Mouse (Mus musculus) E14TG2a.4 (cell line): ENCODE measurements at regions not wholly inside any gene's neighbourhood (a gene's known extent, or its start where the extent isn't known, plus 50 kb on each side); places are given as distances from the start of the nearest gene placed in this dataset.

Source experiments
- CTCF ChIP-seq: conservative IDR thresholded peaks from 2 replicates; pipeline ENCODE4 v1.5.1; 2014; ENCODE audit warnings: low read length
- NANOG ChIP-seq: IDR thresholded peaks from 2 replicates; pipeline ENCODE4 v1.6.1; 2014; ENCODE audit warnings: borderline replicate concordance, low read length, mixed read lengths

DNA sequence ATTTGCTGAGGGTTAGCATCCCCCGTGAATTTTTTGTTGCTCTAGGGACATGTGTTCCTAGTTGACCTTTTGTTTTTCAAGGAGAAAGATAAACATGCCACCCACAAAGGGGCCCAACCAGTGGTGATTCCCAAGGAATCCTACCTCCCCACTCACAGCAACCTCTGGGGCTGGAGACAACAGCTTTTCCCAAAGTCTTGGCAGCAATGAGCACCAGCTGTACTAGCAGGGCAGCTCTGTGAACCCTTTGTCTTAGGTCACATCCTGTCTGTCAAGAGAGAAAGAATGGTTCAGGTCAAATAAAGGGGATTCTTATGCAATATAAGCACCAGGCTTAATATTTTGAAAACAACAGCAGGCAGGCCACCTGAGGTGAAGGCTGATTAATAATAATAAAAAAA lies 70.2 kb upstream of the Dcn start:
- TF ChIP-seq CTCF (no peak), NANOG (no peak)
